Mouse (Mus musculus): Measurements from ENCODE around the gene Ggact. TPM values are rescaled to one million over a fixed set of nuclear protein-coding genes. Genes with fewer than 3 reads are reported as not detected.

Ggact gene
- polyA plus RNA-seq, 1 experiment from 2014 or later, result 15.0 TPM

DNA sequence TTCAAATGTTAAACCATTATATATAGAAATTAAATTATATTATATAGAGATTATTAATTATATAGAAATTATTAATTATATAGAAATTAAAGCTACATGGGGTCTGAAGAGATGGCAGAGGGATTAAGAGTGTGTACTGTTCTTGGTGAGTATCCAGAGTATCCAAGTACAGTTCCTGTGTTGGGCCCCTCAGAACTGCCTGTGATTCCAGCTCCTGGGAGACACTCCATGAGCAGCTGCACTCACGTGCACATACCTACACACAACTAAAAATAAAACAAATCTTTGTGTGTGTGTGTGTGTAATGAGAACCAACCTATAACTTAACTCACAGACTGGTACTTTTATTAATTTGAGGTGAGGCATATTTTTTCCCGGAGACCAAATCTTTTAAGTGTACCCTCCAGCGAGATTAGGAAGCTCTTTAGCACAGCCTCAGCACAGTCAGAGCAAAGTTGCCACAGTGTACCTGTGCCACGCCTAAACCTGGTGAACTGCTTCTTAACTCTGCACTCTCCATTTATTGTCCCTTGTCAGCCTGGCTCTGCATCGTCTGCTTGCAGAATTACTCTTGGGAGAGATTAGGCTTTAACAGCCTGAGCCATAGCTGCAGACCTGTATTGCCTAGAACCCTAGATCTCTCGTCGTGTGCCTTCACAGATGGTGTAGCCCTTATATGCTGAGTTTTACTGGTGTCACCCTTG, 77.9 kb downstream of the Ggact start:
- 67% methylated on average over 7 of the region's 7 CpGs for WGBS (ENCODE audit: insufficient replicate concordance)
- Histone ChIP-seq H3K36me3 (ENCODE audit: control insufficient read depth, insufficient read depth, low read length) (no peaks in the 10 kb centered on the region), H3K27me3 (ENCODE audit: control insufficient read depth, insufficient read depth, low read length) (no peaks in the 10 kb centered on the region), H3K9ac (ENCODE audit: low read depth, low read length) (no peak overlapping the region), H3K4me1 (ENCODE audit: control insufficient read depth, insufficient read depth, low read length) (no peaks in the 10 kb centered on the region), H3K4me3 (ENCODE audit: low read depth, low read length) (no peak overlapping the region), H3K27ac (ENCODE audit: low read depth, low read length) (no peak overlapping the region), H3K4me2 (no peak overlapping the region), H3K9me3 (replicated peaks; ENCODE audit: control insufficient read depth, low read length) (no peaks in the 10 kb centered on the region)
- ATAC-seq (replicated peaks; ENCODE audit: insufficient number of reproducible peaks, low FRiP score, low TSS enrichment), result no peak

DNA sequence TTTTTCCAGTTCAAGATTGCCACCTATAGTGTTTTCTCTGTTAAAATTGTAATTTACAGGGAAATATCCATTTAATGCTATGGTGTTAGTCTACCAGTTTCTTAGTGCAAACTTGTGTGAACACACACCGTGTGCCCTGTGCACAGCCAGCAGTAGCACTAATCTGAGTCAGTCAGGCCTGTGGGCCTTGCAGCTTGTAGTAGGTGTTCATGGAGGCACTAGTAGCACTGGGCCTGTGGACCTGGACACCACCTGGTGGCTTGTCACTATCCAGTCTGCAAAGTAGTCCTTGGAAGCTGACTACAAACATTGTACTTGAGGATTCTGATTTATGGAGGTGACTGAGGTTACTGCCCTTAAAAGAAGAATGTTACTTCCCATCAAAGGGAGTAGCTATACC, 78.8 kb downstream of the Ggact start:
- H3K36me3 ChIP-seq (ENCODE audit: control insufficient read depth, insufficient read depth, low read length), result no peaks in the 10 kb centered on the region
- ATAC-seq (replicated peaks; ENCODE audit: insufficient number of reproducible peaks, low FRiP score, low TSS enrichment), result no peak
- WGBS (ENCODE audit: insufficient replicate concordance), result 89% methylated on average over 1 of the region's 1 CpGs
- H3K27ac ChIP-seq (ENCODE audit: low read depth, low read length), result no peak overlapping the region
- H3K9me3 ChIP-seq (replicated peaks; ENCODE audit: control insufficient read depth, low read length), result no peaks in the 10 kb centered on the region
- H3K4me1 ChIP-seq (ENCODE audit: control insufficient read depth, insufficient read depth, low read length), result no peaks in the 10 kb centered on the region
- no peaks in the 10 kb centered on the region for H3K27me3 ChIP-seq (ENCODE audit: control insufficient read depth, insufficient read depth, low read length)
- no peak overlapping the region for H3K9ac ChIP-seq (ENCODE audit: low read depth, low read length)
- H3K4me3 ChIP-seq (ENCODE audit: low read depth, low read length), result no peak overlapping the region
- no peak overlapping the region for H3K4me2 ChIP-seq

DNA sequence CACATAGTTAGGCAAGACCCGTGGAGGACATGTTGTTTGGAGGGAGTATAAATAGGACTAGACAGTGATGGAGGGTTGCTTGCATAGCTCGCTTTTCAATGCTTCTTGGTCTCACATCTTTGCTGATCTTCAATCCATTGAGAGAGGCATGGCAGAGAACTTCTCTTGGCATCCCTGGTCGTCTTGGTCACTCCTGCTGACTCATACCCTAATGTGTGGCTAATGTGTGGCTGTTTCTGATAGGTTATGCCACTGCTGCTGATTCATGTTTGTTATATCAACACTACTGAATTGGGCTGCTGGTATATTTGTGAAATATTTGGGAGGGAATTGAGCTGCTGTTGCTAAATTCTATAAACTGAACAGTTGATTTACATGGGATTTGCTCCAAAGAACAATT, 79.9 kb downstream of the Ggact start:
- WGBS (ENCODE audit: insufficient replicate concordance), result 80% methylated on average over 3 of the region's 3 CpGs
- Histone ChIP-seq H3K4me1 (ENCODE audit: control insufficient read depth, insufficient read depth, low read length) (no peaks in the 10 kb centered on the region), H3K36me3 (ENCODE audit: control insufficient read depth, insufficient read depth, low read length) (no peaks in the 10 kb centered on the region), H3K9ac (ENCODE audit: low read depth, low read length) (no peak overlapping the region), H3K4me2 (no peak overlapping the region), H3K27ac (ENCODE audit: low read depth, low read length) (no peak overlapping the region), H3K9me3 (replicated peaks; ENCODE audit: control insufficient read depth, low read length) (no peaks in the 10 kb centered on the region), H3K4me3 (ENCODE audit: low read depth, low read length) (no peak overlapping the region), H3K27me3 (ENCODE audit: control insufficient read depth, insufficient read depth, low read length) (no peaks in the 10 kb centered on the region)
- no peak for ATAC-seq (replicated peaks; ENCODE audit: insufficient number of reproducible peaks, low FRiP score, low TSS enrichment)

DNA sequence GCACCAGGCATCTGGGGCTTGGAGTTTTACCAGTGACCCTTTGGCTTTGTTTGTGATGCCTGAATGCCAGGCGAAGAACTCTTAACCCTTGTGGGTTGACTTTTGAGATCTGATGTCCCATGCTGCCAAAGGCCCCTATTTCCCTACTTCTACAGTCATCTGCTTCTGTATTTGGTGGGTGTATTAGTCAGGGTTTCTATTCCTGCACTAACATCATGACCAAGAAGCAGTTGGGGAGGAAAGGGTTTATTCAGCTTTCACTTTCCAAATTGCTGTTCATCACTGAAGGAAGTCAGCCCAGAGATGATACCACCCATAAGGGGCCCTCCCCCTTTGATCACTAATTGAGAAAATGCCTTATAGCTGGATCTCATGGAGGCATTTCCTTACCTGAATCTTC, 83.1 kb downstream of the Ggact start:
- H3K36me3 ChIP-seq (ENCODE audit: control insufficient read depth, insufficient read depth, low read length), result no peaks in the 10 kb centered on the region
- no peak overlapping the region for H3K27ac ChIP-seq (ENCODE audit: low read depth, low read length)
- H3K9ac ChIP-seq (ENCODE audit: low read depth, low read length), result no peak overlapping the region
- WGBS (ENCODE audit: insufficient replicate concordance), result 82% methylated on average over 1 of the region's 1 CpGs
- no peak for ATAC-seq (replicated peaks; ENCODE audit: insufficient number of reproducible peaks, low FRiP score, low TSS enrichment)
- no peak overlapping the region for H3K4me3 ChIP-seq (ENCODE audit: low read depth, low read length)
- no peaks in the 10 kb centered on the region for H3K9me3 ChIP-seq (replicated peaks; ENCODE audit: control insufficient read depth, low read length)
- H3K4me2 ChIP-seq, result no peak overlapping the region
- H3K4me1 ChIP-seq (ENCODE audit: control insufficient read depth, insufficient read depth, low read length), result no peaks in the 10 kb centered on the region
- H3K27me3 ChIP-seq (ENCODE audit: control insufficient read depth, insufficient read depth, low read length), result no peaks in the 10 kb centered on the region

DNA sequence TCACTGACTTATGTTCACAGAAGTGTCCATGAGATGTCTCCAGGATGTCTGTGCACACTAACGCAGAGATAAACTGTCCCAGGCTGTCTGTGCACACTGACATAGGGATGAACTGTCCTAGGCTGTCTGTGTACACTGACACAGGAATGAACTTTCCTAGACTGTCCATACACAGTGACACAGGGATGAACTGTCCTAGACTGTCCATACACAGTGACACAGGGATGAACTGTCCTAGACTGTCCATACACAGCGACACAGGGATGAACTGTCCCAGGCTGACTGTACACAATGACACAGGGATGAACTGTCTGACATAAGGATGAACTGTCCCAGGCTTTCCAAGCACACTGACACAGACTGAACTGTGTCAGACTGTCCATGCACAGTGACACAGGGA, 88.1 kb downstream of the Ggact start:
- Histone ChIP-seq H3K36me3 (ENCODE audit: control insufficient read depth, insufficient read depth, low read length) (no peaks in the 10 kb centered on the region), H3K27ac (ENCODE audit: low read depth, low read length) (no peak overlapping the region), H3K9ac (ENCODE audit: low read depth, low read length) (no peak overlapping the region), H3K4me1 (ENCODE audit: control insufficient read depth, insufficient read depth, low read length) (no peaks in the 10 kb centered on the region), H3K9me3 (replicated peaks; ENCODE audit: control insufficient read depth, low read length) (no peaks in the 10 kb centered on the region), H3K4me2 (no peak overlapping the region), H3K4me3 (ENCODE audit: low read depth, low read length) (no peak overlapping the region), H3K27me3 (ENCODE audit: control insufficient read depth, insufficient read depth, low read length) (no peaks in the 10 kb centered on the region)
- ATAC-seq (replicated peaks; ENCODE audit: insufficient number of reproducible peaks, low FRiP score, low TSS enrichment), result no peak
- WGBS (ENCODE audit: insufficient replicate concordance), result 82% methylated on average over 2 of the region's 2 CpGs

DNA sequence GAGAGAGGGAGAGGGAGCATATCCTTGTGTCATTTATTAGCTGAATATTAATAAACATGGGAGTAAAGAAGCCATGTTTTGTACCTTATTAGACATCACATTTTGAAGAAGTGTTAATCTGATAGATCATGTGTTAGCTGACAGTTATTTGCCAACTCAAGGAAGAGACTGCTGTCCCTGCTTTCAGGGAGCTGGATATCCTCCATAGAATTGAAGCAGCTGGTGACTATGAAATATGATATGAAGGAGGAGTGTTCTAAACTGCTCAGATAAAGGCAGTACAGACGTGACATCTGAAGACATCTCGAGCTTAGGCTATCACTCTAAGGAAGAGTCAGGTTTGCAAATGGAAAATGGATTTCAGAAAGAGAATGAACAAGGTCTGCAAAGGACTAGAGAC, 89.8 kb downstream of the Ggact start:
- ATAC-seq (replicated peaks; ENCODE audit: insufficient number of reproducible peaks, low FRiP score, low TSS enrichment), result no peak
- H3K9ac ChIP-seq (ENCODE audit: low read depth, low read length), result no peak overlapping the region
- no peak overlapping the region for H3K27ac ChIP-seq (ENCODE audit: low read depth, low read length)
- no peaks in the 10 kb centered on the region for H3K4me1 ChIP-seq (ENCODE audit: control insufficient read depth, insufficient read depth, low read length)
- H3K4me3 ChIP-seq (ENCODE audit: low read depth, low read length), result no peak overlapping the region
- no peaks in the 10 kb centered on the region for H3K36me3 ChIP-seq (ENCODE audit: control insufficient read depth, insufficient read depth, low read length)
- H3K27me3 ChIP-seq (ENCODE audit: control insufficient read depth, insufficient read depth, low read length), result no peaks in the 10 kb centered on the region
- 64% methylated on average over 2 of the region's 2 CpGs for WGBS (ENCODE audit: insufficient replicate concordance)
- H3K9me3 ChIP-seq (replicated peaks; ENCODE audit: control insufficient read depth, low read length), result no peaks in the 10 kb centered on the region
- H3K4me2 ChIP-seq, result no peak overlapping the region

DNA sequence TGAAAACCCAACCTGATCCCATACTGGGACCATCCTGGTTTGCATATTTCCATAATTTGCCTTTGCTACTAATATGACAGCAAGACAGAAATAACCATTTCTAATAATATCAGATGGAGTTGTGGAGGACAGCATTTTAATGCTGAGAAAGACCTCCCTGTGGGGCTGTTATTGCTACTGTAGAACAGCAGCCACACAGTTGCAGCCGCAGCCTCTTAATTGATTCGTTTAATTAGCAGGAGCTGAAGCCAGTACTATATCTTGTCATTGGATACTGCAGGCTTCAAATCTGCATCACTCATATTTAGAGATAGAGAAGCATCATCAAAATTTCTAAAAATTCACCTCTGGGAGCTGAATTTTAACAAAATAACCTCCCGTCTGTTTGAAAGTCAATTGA, 92.6 kb downstream of the Ggact start:
- ATAC-seq (replicated peaks; ENCODE audit: insufficient number of reproducible peaks, low FRiP score, low TSS enrichment), result no peak
- WGBS (ENCODE audit: insufficient replicate concordance), result 87% methylated on average over 3 of the region's 3 CpGs
- Histone ChIP-seq H3K9me3 (replicated peaks; ENCODE audit: control insufficient read depth, low read length) (no peaks in the 10 kb centered on the region), H3K27ac (ENCODE audit: low read depth, low read length) (no peak overlapping the region), H3K36me3 (ENCODE audit: control insufficient read depth, insufficient read depth, low read length) (no peaks in the 10 kb centered on the region), H3K4me3 (ENCODE audit: low read depth, low read length) (no peak overlapping the region), H3K4me1 (ENCODE audit: control insufficient read depth, insufficient read depth, low read length) (no peaks in the 10 kb centered on the region), H3K9ac (ENCODE audit: low read depth, low read length) (no peak overlapping the region), H3K27me3 (ENCODE audit: control insufficient read depth, insufficient read depth, low read length) (no peaks in the 10 kb centered on the region), H3K4me2 (no peak overlapping the region)

DNA sequence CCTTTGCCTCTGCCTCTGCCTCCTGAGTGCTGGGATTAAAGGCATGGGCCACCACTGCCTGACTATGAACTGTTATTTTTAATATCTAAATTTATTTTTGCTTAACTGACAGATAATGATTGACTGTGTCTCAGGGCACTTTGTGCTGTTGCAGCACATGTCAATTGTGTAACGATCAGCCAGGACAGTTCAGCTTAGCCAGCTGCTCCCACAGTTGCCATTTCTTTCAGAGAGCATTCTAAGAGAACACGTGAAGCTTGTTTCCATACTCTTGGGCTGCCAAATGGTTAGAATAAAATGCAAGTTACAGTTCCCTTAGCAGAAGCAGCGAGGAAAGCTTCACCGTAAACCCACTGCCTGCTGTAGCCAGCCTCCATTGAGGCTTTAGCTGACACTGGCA, 113.3 kb downstream of the Ggact start:
- H3K4me2 ChIP-seq, result no peak overlapping the region
- no peaks in the 10 kb centered on the region for H3K27me3 ChIP-seq (ENCODE audit: control insufficient read depth, insufficient read depth, low read length)
- H3K4me3 ChIP-seq (ENCODE audit: low read depth, low read length), result no peak overlapping the region
- 87% methylated on average over 4 of the region's 4 CpGs for WGBS (ENCODE audit: insufficient replicate concordance)
- H3K9ac ChIP-seq (ENCODE audit: low read depth, low read length), result no peak overlapping the region
- H3K36me3 ChIP-seq (ENCODE audit: control insufficient read depth, insufficient read depth, low read length), result no peaks in the 10 kb centered on the region
- H3K9me3 ChIP-seq (replicated peaks; ENCODE audit: control insufficient read depth, low read length), result no peaks in the 10 kb centered on the region
- no peak overlapping the region for H3K27ac ChIP-seq (ENCODE audit: low read depth, low read length)
- H3K4me1 ChIP-seq (ENCODE audit: control insufficient read depth, insufficient read depth, low read length), result peaks cover 4% of the 10 kb centered on the region; the same call in 1 of the 2 replicates
- ATAC-seq (replicated peaks; ENCODE audit: insufficient number of reproducible peaks, low FRiP score, low TSS enrichment), result no peak

DNA sequence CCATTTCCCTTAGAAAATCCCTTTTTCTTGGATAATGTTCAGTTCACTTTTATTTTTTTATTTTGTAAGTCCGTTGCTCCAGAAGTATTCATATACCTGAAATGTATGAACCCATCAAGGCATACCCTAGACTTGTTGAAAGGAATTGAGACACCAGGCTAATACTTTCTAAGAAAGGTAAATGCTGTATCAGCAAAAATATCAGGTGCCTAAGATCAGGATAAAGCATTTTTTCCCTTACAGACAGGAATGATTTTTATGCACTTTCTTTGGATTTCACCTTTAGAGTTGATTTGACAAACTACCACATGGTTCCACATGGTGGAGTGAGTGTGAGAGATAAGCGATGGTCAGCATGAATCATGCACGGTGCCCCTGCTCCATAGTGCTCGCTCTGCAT, 120.2 kb downstream of the Ggact start:
- no peak overlapping the region for H3K27ac ChIP-seq (ENCODE audit: low read depth, low read length)
- no peak for ATAC-seq (replicated peaks; ENCODE audit: insufficient number of reproducible peaks, low FRiP score, low TSS enrichment)
- H3K36me3 ChIP-seq (ENCODE audit: control insufficient read depth, insufficient read depth, low read length), result no peaks in the 10 kb centered on the region
- no peak overlapping the region for H3K4me2 ChIP-seq
- WGBS (ENCODE audit: insufficient replicate concordance), result 82% methylated on average over 4 of the region's 4 CpGs
- no peaks in the 10 kb centered on the region for H3K4me1 ChIP-seq (ENCODE audit: control insufficient read depth, insufficient read depth, low read length)
- H3K9me3 ChIP-seq (replicated peaks; ENCODE audit: control insufficient read depth, low read length), result no peaks in the 10 kb centered on the region
- H3K9ac ChIP-seq (ENCODE audit: low read depth, low read length), result no peak overlapping the region
- no peak overlapping the region for H3K4me3 ChIP-seq (ENCODE audit: low read depth, low read length)
- no peaks in the 10 kb centered on the region for H3K27me3 ChIP-seq (ENCODE audit: control insufficient read depth, insufficient read depth, low read length)
